Mouse (Mus musculus) bone marrow, adult 2 months (tissue): ENCODE data around the gene Chn2.

Experiments
- CTCF ChIP-seq: fragments of 200-500 bp; IDR thresholded peaks from 2 replicates; pipeline ENCODE4 v1.5.1; 2011; ENCODE audit warnings: low read length, control low read depth; ENCODE audit not compliant: control insufficient read depth, insufficient read depth
- POLR2A ChIP-seq: fragments of 200-500 bp; IDR thresholded peaks from 2 replicates; pipeline ENCODE4 v1.6.1; 2011; ENCODE audit warnings: low read depth, mild to moderate bottlenecking, control low read depth, low read length, borderline replicate concordance; ENCODE audit not compliant: control insufficient read depth

- no peak for TF ChIP-seq CTCF
- no peak for TF ChIP-seq POLR2A
These were observed 21.3 kb upstream of the Chn2 start for GRCm38 (mm10) chr6:54018038-54018437.
